Mouse (Mus musculus) cerebellum, postnatal 4 days (tissue): ENCODE measurements around the gene Gm3139.
"Not testable (repeated sequence)": the region's sequence is repeated elsewhere in the genome, so short reads cannot be mapped to it uniquely, and the experiment has no call there.

ENCODE experiments used
- DNase-seq, 2 experiments: peaks; one replicate each; pipeline ENCODE4 v3.0.0; 2022; ENCODE audit warnings: low spot score in 2 of 2, mixed read lengths in 1 of 2

The Gm3139 gene

DNA sequence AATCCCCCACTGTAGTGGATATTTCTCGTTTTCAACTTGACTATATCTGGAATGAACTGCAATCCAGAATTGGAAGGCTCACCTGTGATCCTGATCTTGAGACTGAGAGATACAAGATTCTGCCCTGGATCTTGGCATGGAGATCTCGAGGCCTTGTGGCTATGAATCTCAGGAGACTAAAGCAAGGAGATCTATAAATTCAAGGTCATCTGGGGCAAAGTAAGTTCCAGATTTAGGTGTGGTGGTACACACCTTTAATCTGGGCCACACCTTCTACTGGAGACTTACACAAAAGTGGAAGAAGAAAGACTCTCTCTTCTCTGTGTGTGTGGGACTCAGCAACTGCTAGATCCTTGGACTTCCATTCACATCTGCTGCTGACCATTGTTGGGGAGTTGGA, at the start of gene Gm3139:
Gene Gm3139, plus strand, starts transcription at position 301 of the 400 bp plus-strand sequence.
- not testable (repeated sequence) for DNase-seq
